Mouse (Mus musculus) cerebellum, postnatal 4 days (tissue): ENCODE results near the gene Cped1.
"Not testable (repeated sequence)": the region's sequence is repeated elsewhere in the genome, so short reads cannot be mapped to it uniquely, and the experiment has no call there.

Experiments used
- DNase-seq, 2 experiments: peaks; one replicate each; pipeline ENCODE4 v3.0.0; 2022; ENCODE audit warnings: low spot score in 2 of 2, mixed read lengths in 1 of 2

Gene Cped1

GRCm38 (mm10) chr6:22224351-22224750 lies 238.6 kb downstream of the Cped1 start:
- DNase-seq, result no peak

- DNase-seq, result no peak
Measured at GRCm38 (mm10) chr6:22231244-22231643, 245.5 kb downstream of the Cped1 start.

- DNase-seq, result no peak
Measured at GRCm38 (mm10) chr6:22233517-22233916, 247.8 kb downstream of the Cped1 start.

- DNase-seq, result no peak
Measured at GRCm38 (mm10) chr6:22235133-22235532, 249.4 kb downstream of the Cped1 start.

DNA sequence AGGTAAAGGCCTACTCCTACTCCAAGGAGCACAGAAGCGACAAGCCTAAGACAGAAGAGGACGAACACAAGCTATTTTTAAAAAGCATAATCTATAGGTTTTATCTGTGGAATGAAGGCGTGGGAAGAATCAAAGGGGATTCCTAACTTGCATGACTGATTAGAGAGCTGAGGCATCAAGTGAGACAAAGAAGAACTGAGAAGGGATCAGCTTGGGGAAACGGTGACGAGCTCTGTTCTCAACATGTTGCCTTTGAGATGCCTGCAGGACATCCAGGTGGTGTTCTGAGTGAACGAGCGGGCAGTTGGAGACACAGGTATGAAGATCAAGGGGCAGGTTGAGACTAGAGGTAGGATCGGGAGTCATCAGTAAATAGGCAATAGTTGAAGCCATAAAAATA lies 257.6 kb downstream of the Cped1 start:
- no peak for DNase-seq

DNA sequence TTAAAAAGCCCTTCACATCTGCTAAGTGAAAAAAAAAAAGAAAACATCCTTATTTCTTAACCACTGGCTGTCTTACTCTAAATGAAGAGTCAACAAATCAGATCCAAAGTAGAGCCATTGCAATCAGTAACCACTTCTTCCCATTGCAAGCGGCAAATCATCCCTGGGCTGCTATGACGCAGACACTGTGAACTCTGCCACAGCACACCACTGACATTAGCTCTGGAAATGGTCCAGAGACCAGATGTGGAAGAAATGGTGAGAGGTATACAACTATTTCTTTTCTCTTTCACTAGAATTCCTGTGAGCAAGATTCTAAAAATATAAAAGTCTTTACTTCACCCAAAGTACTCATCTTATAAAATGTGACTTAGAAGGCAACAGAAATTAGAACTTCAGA lies 261.0 kb downstream of the Cped1 start:
- no peak for DNase-seq

GRCm38 (mm10) chr6:22258784-22259183 lies 273.1 kb downstream of the Cped1 start:
- no peak for DNase-seq

DNA sequence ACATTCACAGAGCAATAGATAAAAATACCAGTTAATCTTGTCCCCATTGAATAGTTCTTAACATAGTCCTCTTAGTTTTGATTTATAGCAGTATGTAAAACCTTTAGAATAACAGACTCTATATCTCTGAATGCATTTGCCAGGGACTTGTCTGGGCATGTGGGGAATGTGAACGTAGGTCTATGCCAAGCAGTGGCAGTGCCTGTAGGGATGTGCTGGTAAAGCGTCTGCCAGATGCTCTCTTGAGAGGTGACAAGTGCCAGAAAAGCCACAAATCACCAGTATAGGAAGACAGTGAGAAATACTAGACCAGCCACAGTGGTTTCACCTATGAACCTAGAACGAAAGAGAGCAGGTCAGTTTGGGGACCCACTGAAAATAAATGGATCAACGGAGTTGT lies 276.8 kb downstream of the Cped1 start:
- DNase-seq, result no peak

- not testable (repeated sequence) for DNase-seq
Measured at GRCm38 (mm10) chr6:22264094-22264493, 278.4 kb downstream of the Cped1 start.

GRCm38 (mm10) chr6:22266018-22266417 lies 280.3 kb downstream of the Cped1 start:
- DNase-seq, result no peak

DNA sequence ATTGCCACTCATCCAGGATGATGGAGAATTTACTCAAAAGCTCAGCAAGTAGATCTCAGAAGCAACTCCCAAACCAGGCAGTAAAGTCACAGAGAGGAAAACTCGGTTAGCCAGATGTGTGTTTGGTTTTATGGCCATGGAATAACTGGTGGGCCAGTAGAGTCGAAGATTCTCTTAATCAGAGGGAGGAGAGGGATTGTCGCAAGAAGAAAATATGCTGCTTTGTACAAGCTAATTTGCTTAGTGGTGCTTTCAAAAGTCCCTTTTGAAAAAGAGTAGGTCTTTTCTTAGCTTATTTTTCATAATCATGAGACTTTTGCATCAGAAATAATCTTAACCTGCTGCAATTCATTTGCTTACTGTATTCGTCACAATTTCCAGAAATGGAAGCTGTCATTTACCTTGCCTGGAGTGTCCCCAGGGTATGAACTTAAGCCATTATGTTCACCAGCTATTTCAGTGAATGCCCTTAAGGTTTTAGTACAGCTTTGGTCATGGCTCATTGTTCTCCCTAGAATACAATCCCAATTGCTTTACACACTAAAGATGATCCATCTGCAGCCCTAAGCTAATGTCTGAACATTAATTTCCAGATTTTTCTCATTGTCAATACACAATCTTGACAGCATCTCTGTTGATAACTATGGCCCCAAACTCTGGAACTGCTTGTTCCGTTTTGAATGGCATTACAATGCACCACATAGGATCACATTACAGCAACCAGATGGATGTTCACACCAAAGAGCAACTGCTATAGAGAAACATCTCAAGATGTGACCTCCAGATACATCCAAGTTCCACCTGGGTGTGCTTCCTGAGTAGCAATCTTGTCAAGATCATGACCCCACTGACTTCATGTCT lies 282.3 kb downstream of the Cped1 start:
- DNase-seq, result no peak

GRCm38 (mm10) chr6:22268677-22269076 lies 283.0 kb downstream of the Cped1 start:
- no peak for DNase-seq

DNA sequence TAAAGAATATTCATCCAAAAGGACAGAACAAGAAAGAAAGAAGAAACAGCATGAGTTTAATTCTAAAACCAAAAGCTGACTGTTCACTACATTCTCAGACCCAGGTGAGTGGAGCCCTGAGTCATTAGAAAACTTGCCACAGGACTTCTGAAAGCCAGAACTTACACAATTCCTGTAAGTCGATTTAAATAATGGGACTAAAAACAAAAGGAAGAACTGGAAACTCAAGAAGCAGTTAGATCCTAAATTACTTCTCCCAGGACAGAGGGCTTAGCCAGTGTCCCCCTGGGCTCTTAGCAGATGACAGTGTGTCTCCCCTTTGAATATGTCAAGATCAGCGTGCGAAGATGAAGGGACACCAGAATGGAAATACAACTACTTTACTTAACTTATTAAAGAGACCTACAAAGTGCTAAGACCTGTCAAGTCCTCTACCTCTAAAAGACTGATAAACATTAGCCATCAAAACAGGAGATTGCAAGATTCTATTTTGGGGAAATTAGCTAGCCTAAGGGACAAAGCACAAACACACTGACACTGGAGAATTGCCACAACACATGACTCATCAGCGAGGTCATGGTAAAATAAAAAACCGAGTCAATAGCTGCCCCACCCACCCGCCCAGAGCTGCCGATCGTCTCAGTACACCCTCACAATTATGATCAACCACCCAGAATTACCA lies 284.3 kb downstream of the Cped1 start:
- DNase-seq, result no peak

GRCm38 (mm10) chr6:22277941-22278340 lies 292.2 kb downstream of the Cped1 start:
- DNase-seq, result no peak

DNA sequence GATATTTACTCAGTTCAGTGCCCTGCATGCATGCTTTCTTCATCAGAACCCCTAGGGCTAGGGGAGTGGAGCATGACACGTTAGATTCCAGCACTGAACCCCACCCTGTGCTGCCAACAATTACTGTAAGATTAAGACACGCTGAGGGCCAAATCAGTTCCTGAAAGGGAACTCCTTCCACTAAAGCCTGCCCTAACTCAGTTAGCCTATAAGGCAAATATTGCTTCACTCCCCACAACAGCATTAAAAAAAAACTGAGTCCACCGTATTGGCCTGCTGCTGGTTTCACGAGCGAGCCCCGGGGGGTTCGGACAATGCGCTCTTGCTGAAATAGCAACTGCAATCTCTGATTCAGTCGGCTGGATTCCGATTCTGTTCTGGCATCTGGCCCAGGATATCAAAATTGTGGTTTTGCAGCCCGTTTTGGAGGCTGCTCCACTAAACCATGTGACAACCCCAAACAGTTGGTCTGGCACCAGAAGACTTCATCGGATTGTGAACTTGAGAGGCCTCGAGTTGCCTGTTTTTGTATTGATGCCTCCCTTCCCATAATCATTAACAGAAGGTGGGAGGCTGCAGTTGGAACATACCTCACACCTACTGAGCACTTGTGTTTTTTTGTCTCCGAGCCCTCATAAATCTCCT lies 294.6 kb downstream of the Cped1 start:
- peak in 1 of 2 experiments; percentile 29 for DNase-seq

- no peak for DNase-seq
Measured at GRCm38 (mm10) chr6:22282405-22282804, 296.7 kb downstream of the Cped1 start.

- no peak for DNase-seq
Measured at GRCm38 (mm10) chr6:22288004-22288736, 302.5 kb downstream of the Cped1 start, which contains the start of gene Wnt16. TSS of gene Wnt16 (plus strand) at chr6:22288227.

DNA sequence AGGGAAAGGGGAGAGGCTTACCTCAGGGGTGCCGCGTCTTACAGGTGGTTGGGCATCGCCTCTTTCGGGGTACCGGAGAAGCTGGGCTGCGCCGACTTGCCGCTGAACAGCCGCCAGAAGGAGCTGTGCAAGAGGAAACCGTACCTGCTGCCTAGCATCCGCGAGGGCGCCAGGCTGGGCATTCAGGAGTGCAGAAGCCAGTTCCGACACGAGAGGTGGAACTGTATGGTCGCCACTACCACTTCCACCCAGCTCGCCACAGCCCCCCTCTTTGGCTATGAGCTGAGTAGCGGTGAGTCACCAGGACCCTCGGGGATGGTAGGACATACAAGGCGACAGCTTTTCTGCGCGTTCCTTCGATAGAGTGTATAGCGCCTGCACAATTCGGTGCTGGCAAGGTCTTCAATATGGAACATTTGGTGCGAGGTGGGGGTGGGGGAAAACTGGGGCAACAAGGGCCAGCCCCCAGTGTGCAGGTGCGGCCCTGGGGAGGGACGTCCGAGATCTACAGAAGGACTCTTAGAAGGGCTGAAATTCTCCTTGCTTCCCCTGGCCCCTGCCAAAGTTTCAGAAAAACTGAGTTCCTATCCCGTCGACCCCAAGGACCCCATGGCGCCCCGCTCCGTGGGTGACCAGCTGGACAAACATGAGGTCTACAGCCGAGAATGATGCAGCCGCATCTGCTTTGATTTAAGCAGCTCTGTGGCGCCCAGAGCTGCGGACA lies 303.2 kb downstream of the Cped1 start:
- DNase-seq, result peak in 1 of 2 experiments; percentile 18

DNA sequence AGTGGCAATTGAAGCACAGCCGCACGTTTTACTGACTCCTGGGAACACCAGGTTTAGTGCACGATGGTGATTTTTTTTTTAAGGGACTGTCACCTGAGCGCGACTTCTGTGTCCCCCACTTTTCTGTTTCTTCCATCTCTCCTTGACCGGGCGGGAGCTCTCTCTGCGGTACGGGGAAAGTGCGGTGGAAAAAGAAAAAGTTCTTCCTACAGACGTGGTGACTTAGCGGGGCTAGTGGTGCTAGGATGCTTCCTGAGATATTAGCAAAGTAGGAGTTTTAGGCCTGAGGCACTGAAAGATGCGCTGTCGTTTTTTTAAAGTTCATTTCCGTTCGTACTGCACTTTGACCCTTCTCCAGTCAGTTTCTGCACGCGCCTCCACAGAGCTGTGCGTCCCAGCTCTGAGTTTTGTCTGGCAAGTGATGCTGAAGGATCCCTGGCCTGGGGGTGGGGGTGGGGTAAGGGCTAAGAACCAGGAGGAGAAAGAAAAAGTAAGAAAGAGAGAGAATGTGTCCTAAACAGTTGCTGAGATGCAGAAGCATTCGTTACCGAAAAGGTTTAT lies 303.8 kb downstream of the Cped1 start:
- no peak for DNase-seq

DNA sequence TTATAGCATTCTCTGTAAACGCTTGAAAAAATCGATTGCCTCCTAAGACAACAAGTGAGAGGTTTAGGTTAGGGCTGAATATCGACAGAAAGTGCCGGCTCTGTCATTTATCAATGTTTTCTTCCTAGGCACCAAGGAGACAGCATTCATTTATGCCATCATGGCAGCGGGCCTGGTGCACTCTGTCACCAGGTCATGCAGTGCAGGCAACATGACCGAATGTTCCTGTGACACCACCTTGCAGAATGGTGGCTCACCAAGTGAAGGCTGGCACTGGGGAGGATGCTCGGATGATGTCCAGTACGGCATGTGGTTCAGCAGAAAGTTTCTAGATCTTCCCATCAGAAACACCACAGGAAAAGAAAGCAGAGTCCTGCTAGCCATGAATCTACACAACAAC lies 305.1 kb downstream of the Cped1 start:
- no peak for DNase-seq

DNA sequence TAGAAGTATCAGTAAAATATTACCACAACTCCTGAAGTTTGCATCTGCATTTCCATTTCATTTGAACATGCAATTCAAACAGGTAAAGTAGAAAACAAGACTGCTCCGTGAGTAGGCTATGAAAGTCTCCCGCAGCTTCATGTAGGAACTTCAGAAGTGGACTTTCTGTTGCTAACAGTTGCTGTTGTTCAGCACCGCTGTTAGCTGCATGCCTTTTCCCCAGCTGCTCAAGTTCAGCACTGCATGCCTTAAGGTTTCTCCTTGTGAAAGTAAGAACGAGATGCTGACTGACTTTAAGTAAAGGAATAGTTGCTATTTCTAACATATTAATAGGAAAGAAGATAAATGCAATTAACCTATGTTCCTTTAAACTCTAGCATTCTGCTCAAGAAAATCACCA lies 306.3 kb downstream of the Cped1 start:
- DNase-seq, result no peak
